Mouse (Mus musculus): ENCODE results near the gene Il12a.
"Not testable (repeated sequence)": the region's sequence is repeated elsewhere in the genome, so short reads cannot be mapped to it uniquely, and the experiment has no call there.

Gene Il12a

GRCm38 (mm10) chr3:68706307-68706706 lies 15.9 kb downstream of the Il12a start:
- no peak for TF ChIP-seq NANOG (IDR thresholded peaks at IDR 0.05; ENCODE audit: borderline replicate concordance, low read length)
- no peak for TF ChIP-seq POU5F1 (IDR thresholded peaks at IDR 0.05; ENCODE audit: borderline replicate concordance, low read length)
- TF ChIP-seq CTCF (conservative IDR thresholded peaks at IDR 0.05; ENCODE audit: low read length): no peak
- H3K4me3 ChIP-seq (replicated peaks; ENCODE audit: low read length): no peak overlapping the region

DNA sequence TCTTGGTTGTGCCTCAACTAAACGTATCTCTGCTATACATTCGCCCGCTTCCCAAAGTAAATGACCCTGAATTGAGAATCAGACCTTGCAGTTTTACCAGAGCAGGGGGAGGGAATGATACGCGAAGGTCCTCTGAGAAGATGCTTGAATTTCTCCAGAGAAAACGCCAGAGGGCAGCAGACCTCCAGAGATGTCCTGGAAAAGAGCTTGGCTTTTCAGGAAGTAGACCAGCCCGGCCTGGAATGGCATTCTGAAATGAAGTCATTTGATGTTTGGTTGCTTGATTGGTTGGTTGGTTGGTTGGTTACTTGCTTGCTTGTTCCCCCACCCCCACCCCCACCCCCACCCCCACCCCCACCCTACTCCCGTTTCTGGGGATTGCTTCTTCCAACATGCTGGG lies 17.8 kb downstream of the Il12a start:
- Histone ChIP-seq H3K4me3 (replicated peaks; ENCODE audit: low read length) (no peak overlapping the region), H3K27me3 (ENCODE audit: insufficient read depth, low read length) (peaks cover 17% of the 10 kb centered on the region), H3K4me1 (replicated peaks; ENCODE audit: low read depth, low read length) (peaks cover 20% of the 10 kb centered on the region), H3K9me3 (ENCODE audit: low read length) (no peaks in the 10 kb centered on the region), H3K36me3 (ENCODE audit: insufficient read depth, low read length) (no peaks in the 10 kb centered on the region)
- TF ChIP-seq NANOG (IDR thresholded peaks at IDR 0.05; ENCODE audit: borderline replicate concordance, low read length) (no peak), CTCF (conservative IDR thresholded peaks at IDR 0.05; ENCODE audit: low read length) (peak; percentile 57), POU5F1 (IDR thresholded peaks at IDR 0.05; ENCODE audit: borderline replicate concordance, low read length) (no peak)

More at GRCm38 (mm10) chr3:68706307-68706706, 15.9 kb downstream of the Il12a start:
- Histone ChIP-seq H3K4me1 (replicated peaks; ENCODE audit: low read depth, low read length) (peaks cover 16% of the 10 kb centered on the region), H3K36me3 (ENCODE audit: insufficient read depth, low read length) (no peaks in the 10 kb centered on the region), H3K27me3 (ENCODE audit: insufficient read depth, low read length) (peaks cover 8% of the 10 kb centered on the region; the same call in 1 of the 2 replicates), H3K9me3 (ENCODE audit: low read length) (no peaks in the 10 kb centered on the region)

DNA sequence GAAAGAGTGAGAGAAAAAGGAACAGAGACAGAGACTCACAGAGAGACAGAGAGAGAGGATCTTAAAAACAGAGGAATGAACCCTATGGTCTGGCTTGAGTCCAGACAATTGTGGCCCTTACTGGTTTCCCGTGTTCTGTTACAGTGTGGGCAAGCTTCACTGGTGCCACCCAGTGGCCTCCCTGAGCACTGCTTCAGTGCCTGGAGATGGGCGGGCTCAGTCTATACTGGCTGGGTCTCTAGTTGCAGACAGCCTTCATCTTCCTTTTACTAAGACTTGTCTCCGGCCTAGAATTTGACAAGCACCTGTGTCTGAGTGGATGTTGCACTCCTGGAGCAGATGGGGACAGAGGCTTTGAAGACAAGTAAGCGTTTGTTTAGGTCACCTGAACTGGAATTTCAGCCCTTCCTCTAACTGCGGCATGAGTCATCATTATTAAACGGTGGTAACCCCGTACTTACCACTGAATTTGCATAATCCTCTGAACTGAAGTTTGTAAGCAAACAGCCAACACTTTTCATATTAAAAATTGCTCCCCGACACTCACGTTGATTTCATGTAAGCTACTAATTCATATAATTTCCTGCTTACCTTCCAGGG lies 18.9 kb downstream of the Il12a start:
- H3K4me1 ChIP-seq (replicated peaks; ENCODE audit: low read depth, low read length): peaks cover 21% of the 10 kb centered on the region
- H3K36me3 ChIP-seq (ENCODE audit: insufficient read depth, low read length): no peaks in the 10 kb centered on the region
- H3K4me3 ChIP-seq (replicated peaks; ENCODE audit: low read length): no peak overlapping the region
- no peaks in the 10 kb centered on the region for H3K9me3 ChIP-seq (ENCODE audit: low read length)
- peaks cover 17% of the 10 kb centered on the region for H3K27me3 ChIP-seq (ENCODE audit: insufficient read depth, low read length)
- TF ChIP-seq NANOG (IDR thresholded peaks at IDR 0.05; ENCODE audit: borderline replicate concordance, low read length) (no peak), CTCF (conservative IDR thresholded peaks at IDR 0.05; ENCODE audit: low read length) (peak; percentile 92)

GRCm38 (mm10) chr3:68710436-68710835 lies 20.0 kb downstream of the Il12a start:
- no peak overlapping the region for H3K4me3 ChIP-seq (replicated peaks; ENCODE audit: low read length)
- H3K36me3 ChIP-seq (ENCODE audit: insufficient read depth, low read length): no peaks in the 10 kb centered on the region
- H3K27me3 ChIP-seq (ENCODE audit: insufficient read depth, low read length): peaks cover 17% of the 10 kb centered on the region
- peaks cover 21% of the 10 kb centered on the region for H3K4me1 ChIP-seq (replicated peaks; ENCODE audit: low read depth, low read length)
- no peaks in the 10 kb centered on the region for H3K9me3 ChIP-seq (ENCODE audit: low read length)
- no peak for TF ChIP-seq CTCF (conservative IDR thresholded peaks at IDR 0.05; ENCODE audit: low read length)
- no peak for TF ChIP-seq NANOG (IDR thresholded peaks at IDR 0.05; ENCODE audit: borderline replicate concordance, low read length)
- TF ChIP-seq POU5F1 (IDR thresholded peaks at IDR 0.05; ENCODE audit: borderline replicate concordance, low read length): no peak

DNA sequence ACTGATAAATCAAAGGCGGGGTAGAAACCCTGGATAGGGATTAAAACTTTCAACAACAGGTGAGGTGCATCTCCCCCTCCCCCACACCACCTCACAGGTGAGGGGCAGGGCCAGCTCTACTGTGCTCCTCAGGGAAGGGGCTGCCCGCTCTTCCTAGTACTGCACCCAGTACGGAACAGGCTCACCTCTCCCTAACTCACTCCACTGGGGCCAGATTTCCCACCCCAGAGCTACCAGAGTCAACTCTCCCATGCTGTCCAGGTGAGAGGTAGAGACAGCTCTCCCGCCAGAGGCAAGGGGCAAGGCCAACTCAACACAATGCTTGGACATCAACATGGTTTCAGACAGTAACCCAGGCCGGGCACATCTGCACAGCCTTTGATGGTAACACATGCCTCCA lies 21.1 kb downstream of the Il12a start:
- Histone ChIP-seq H3K4me1 (replicated peaks; ENCODE audit: low read depth, low read length) (peaks cover 21% of the 10 kb centered on the region), H3K9me3 (ENCODE audit: low read length) (no peaks in the 10 kb centered on the region), H3K36me3 (ENCODE audit: insufficient read depth, low read length) (no peaks in the 10 kb centered on the region), H3K27me3 (ENCODE audit: insufficient read depth, low read length) (peaks cover 15% of the 10 kb centered on the region), H3K4me3 (replicated peaks; ENCODE audit: low read length) (no peak overlapping the region)
- TF ChIP-seq POU5F1 (IDR thresholded peaks at IDR 0.05; ENCODE audit: borderline replicate concordance, low read length) (no peak), NANOG (IDR thresholded peaks at IDR 0.05; ENCODE audit: borderline replicate concordance, low read length) (no peak), CTCF (conservative IDR thresholded peaks at IDR 0.05; ENCODE audit: low read length) (no peak)

DNA sequence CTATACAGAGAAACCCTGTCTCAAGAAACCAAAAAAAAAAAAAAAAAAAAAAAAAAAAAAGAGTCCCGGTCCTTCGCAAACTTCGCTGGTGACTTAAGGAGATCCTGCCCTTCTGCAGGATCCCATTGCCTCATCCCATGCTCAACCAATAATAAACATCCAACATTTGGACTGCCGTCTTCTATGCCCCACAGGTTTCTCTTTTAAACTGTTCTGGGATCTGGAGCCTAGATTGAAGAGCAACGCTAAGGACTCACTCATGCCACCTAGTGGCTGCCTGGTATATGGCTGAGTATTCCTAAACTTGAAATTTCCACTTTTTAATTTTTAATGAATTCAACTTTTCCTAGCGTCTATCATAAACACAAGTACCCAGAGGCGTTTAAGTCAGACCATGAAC lies 23.1 kb downstream of the Il12a start:
- Histone ChIP-seq H3K9me3 (ENCODE audit: low read length) (no peaks in the 10 kb centered on the region), H3K36me3 (ENCODE audit: insufficient read depth, low read length) (no peaks in the 10 kb centered on the region), H3K4me1 (replicated peaks; ENCODE audit: low read depth, low read length) (peaks cover 22% of the 10 kb centered on the region), H3K4me3 (replicated peaks; ENCODE audit: low read length) (peak overlapping the region; percentile 23; the same call in 1 of the 2 replicates), H3K27me3 (ENCODE audit: insufficient read depth, low read length) (peaks cover 9% of the 10 kb centered on the region; the same call in 1 of the 2 replicates)
- TF ChIP-seq NANOG (IDR thresholded peaks at IDR 0.05; ENCODE audit: borderline replicate concordance, low read length) (no peak), POU5F1 (IDR thresholded peaks at IDR 0.05; ENCODE audit: borderline replicate concordance, low read length) (no peak), CTCF (conservative IDR thresholded peaks at IDR 0.05; ENCODE audit: low read length) (peak; percentile 93)

DNA sequence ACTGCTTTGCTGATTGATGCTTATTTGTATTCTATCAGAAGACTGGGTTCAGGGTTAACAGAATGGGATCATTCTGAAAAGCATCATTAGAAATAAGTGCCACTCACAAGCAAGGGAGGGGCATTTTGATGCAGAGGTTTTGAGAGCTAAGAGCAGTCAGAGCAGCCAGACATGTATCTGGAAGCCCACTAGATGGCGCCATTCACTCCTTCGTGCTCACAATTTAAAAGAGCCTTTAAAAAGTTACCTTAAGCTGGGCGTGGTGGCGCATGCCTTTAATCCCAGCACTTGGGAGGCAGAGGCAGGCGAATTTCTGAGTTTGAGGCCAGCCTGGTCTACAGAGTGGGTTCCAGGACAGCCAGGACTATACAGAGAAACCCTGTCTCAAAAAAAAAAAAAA lies 26.9 kb downstream of the Il12a start:
- H3K27me3 ChIP-seq (ENCODE audit: insufficient read depth, low read length); H3K4me3 ChIP-seq (replicated peaks; ENCODE audit: low read length); H3K36me3 ChIP-seq (ENCODE audit: insufficient read depth, low read length): not testable (repeated sequence)
- TF ChIP-seq CTCF (conservative IDR thresholded peaks at IDR 0.05; ENCODE audit: low read length): peak; percentile 63
- H3K4me1 ChIP-seq (replicated peaks; ENCODE audit: low read depth, low read length): peaks cover 13% of the 10 kb centered on the region
- peaks cover 17% of the 10 kb centered on the region for H3K9me3 ChIP-seq (ENCODE audit: low read length)

GRCm38 (mm10) chr3:68719229-68719819 lies 28.9 kb downstream of the Il12a start:
- Histone ChIP-seq H3K27me3 (ENCODE audit: insufficient read depth, low read length) (no peaks in the 10 kb centered on the region), H3K9me3 (ENCODE audit: low read length) (peaks cover 37% of the 10 kb centered on the region), H3K4me1 (replicated peaks; ENCODE audit: low read depth, low read length) (peaks cover 8% of the 10 kb centered on the region), H3K36me3 (ENCODE audit: insufficient read depth, low read length) (no peaks in the 10 kb centered on the region), H3K4me3 (replicated peaks; ENCODE audit: low read length) (no peak overlapping the region)
- no peak for TF ChIP-seq POU5F1 (IDR thresholded peaks at IDR 0.05; ENCODE audit: borderline replicate concordance, low read length)
- no peak for TF ChIP-seq CTCF (conservative IDR thresholded peaks at IDR 0.05; ENCODE audit: low read length)
- no peak for TF ChIP-seq NANOG (IDR thresholded peaks at IDR 0.05; ENCODE audit: borderline replicate concordance, low read length)

DNA sequence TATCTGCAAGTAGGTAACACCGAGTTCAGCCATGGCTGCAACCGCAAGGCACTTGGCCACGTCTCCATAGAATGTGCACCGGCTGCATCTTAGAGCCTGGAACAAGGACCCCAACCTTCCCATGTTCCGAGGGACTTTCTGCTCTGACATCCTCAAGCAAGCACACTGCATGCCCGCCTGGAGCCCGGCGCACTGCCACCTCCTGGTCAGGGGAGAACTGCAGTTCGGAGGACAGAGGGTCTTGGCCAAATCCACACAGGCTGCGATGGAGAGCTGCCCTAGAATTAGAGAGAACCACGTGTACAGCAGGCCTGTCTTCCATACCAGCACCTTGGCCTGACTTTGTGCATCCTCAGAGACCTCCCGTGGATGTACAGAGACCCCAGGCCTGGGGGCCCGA lies 29.8 kb downstream of the Il12a start:
- Histone ChIP-seq H3K4me3 (replicated peaks; ENCODE audit: low read length) (peak overlapping the region; percentile 62), H3K9me3 (ENCODE audit: low read length) (peaks cover 41% of the 10 kb centered on the region), H3K36me3 (ENCODE audit: insufficient read depth, low read length) (no peaks in the 10 kb centered on the region), H3K27me3 (ENCODE audit: insufficient read depth, low read length) (no peaks in the 10 kb centered on the region), H3K4me1 (replicated peaks; ENCODE audit: low read depth, low read length) (peaks cover 8% of the 10 kb centered on the region)
- TF ChIP-seq NANOG (IDR thresholded peaks at IDR 0.05; ENCODE audit: borderline replicate concordance, low read length) (no peak), CTCF (conservative IDR thresholded peaks at IDR 0.05; ENCODE audit: low read length) (peak; percentile 65)
